Mouse (Mus musculus) kidney, postnatal 36 days (tissue): ENCODE data around the gene Slc7a4.

ENCODE experiments used
- DNase-seq, 2 experiments: peaks; one replicate each; pipeline ENCODE4 v3.0.0; 2021 to 2022; ENCODE audit warnings: mixed read lengths in 2 of 2

The Slc7a4 gene

DNA sequence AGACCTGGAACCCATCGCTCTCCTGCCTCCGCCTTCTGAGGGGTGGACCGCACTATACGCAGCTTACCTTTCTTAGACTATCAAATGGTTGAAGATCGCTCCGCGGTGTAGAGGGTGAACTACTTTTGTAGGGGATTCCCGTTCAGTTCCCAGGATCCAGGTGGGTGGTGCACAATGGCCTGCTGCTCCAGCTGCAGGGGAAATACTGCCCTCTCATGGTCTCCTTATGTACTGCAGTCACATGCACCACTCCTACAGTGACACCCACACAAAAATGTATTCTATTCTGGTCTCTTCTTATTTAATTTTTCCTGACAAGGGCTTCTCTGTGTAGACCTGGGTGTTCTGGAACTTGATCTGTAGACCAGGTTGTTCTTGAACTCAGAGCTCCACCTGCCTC lies at the start of gene Slc7a4:
Gene Slc7a4 (minus strand): TSS at position 151 of the 400 bp plus-strand sequence.
- DNase-seq, result peak in 1 of 2 experiments; percentile 53

GRCm38 (mm10) chr16:17632580-17632979 lies 49.6 kb upstream of the Slc7a4 start:
- no peak for DNase-seq

DNA sequence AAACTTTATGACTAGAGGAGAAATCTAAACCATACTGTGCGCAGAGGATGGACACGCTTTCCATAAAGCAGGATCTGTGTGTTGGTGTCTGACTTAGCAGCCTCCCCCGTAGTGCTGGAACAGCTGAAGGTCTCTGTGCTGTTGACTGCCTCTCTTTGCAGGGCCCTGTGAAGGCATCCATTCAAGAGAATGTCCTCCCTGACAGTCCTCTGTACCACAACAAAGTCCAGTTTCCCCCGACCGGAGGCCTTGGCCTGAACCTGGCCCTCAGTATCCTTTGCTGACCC lies 43.2 kb upstream of the Slc7a4 start:
- no peak for DNase-seq

GRCm38 (mm10) chr16:17625488-17626268 lies 42.7 kb upstream of the Slc7a4 start:
- DNase-seq, result peak in 1 of 2 experiments; percentile 13

DNA sequence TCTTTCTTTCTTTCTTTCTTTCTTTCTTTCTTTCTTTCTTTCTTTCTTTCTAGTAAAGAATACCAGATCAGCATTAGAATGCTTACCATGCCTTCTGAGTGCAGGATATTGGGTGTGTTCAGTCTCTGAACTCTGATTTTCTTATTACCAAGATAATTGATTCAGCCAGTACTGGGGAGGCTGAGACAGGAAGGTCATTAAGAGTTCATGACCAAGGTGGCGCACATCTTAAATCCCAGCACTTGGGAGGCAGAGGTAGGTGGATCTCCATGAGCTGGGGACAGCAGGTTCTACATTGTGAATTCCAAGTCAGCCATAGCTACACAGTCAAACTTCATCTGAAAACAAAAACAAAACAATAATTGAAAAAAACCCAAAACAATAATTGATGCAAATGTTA lies 38.9 kb upstream of the Slc7a4 start:
- DNase-seq, result no peak

DNA sequence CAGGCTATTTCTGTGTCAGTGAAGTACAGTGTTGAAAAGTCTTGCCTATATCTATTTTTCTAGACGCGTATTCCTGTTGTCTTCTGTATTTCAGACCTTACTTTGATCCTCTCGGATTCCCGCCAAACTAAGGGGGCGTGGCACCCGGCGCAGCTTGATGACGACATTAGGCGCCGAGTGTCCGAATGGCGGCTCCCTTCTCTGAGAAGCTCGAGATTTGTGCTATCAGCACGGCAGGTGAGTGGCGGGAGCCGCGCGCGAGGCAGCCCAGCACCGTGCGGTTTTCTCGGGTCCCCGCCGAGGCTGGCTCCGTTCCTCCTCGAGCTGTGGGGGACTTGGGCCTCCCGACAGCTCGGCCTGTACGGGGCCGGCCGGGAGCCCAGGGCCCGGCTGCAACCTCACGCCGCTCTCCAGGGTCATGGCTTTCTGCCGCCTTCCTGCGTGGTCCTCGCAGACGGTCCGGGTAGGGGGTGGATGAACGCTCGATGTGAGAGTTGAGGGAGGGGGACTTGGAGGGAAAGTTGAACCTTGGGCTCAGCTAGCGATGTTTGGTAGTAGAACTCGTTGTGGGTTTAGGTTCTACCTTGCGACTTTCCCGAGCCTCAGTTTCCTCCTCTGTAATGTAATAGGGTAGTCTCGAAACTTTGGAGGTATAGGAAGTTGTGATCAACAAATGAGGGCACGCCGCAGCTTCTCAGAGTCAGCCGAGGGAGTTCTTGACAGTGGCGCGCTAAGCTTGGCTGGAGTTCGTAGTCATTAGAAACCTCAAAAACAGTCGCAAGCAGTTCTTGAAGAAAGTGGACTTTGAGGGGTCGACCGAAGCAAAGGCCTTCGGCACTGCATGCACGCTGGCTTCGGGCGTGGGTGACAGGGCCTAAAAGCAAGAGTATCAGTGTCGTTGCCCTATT lies 36.4 kb upstream of the Slc7a4 start, which contains the start of gene Smpd4:
Gene Smpd4 (plus strand): TSS at position 157 of the 908 bp plus-strand sequence.
- peak; percentile 91 to 96 for DNase-seq

DNA sequence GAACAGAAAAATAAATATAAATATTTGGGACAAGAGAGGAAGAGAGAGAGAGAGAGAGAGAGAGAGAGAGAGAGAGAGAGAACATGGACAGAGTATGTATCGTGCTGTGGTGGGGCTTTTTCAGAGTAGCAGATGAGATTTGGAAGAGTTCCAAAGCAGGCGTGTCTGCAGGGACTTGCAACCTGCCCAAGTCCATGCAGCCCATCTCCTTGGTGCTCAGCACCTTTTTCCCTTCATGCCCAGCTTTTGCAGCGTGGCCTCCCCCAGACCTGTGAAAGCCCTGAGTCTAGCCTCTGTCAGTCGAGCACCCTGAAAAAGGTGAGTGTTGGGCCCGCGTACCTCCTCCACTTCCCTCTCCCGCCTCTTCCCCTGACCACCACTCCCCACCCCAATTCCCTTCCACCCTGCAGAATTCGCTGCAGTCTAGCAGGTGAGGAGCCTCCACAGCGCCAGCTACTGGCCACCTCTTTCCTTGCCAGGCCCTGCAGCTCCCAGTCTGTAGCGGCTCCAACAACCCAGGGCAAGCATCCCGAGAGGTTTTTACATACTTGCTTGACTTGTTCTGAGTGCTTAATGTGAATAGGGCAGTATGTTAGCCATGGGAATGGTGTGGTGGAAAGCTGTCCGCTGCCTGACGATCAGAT lies 35.0 kb upstream of the Slc7a4 start:
- DNase-seq, result peak; percentile 50 to 82

DNA sequence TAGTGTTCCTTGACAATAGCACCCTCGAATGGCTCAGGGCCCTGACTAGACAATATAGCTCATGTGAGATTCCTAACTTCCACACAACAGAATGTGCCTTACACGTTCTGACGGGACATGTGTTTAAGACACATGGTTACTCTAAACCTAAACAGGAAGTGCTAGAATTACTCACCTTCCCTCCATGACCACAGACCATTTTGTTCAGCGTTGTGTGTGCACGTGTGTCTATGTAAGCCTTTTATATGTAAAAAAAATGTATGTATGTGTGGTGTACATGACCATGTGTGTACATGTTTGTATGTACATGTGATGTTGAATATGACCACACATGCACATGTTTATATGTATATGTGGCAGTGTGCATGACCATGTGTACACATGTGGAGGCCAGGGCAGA lies 33.2 kb upstream of the Slc7a4 start:
- no peak for DNase-seq

DNA sequence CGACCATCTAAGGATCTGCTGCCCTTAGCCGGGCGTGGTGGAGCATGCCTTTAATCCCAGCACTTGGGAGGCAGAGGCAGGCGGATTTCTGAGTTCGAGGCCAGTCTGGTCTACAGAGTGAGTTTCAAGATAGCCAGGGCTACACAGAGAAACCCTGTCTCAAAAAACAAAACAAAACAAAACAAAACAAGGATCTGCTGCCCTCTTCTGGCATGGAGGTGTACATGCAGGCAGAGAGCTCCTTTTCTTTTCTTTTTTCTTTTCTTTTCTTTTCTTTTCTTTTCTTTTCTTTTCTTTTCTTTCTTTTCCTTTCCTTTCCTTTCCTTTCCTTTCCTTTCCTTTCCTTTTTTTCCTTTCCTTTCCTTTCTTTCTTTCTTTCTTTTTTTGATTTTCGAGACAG lies 31.7 kb upstream of the Slc7a4 start:
- DNase-seq, result peak in 1 of 2 experiments; percentile 17

DNA sequence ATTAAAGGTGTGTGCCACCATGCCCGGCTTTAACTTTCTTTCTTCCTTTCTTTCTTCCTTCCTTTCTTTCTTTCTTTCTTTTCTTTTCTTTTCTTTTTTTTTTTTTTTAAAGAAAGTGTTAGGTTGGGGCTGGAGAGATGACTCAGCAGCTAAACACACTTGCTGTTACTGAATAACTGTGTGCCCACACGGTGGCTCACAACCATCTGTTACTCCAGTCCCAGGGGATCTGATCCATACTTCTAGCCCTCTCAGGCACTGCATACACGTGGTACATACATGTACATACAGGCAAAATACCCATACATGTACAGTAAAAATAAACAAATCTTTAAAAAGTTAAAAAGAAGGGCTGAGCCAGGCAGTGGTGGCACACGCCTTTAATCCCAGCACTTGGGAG lies 28.4 kb upstream of the Slc7a4 start:
- DNase-seq, result no peak

DNA sequence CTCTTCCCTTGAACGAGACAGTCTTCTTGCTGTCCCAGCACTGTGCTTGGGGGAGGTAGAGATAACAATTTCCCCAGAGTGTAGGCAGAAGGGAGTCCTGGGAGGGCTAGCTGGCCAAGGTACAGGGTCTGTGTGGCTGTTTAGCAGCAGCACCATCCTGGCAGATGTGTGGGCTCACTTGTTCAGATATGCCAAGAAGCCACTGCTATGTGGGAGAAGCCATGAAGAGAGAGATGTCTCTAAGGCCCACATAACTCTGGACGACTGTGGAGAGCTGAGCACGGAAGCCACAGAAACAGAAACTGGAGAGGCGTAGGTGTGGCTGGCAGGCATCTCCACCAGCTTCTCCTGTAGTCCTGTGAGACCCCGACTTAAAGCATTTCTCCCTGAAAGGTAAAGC lies 22.7 kb upstream of the Slc7a4 start:
- no peak for DNase-seq

- DNase-seq, result no peak
Measured at GRCm38 (mm10) chr16:17604941-17605340, 21.9 kb upstream of the Slc7a4 start.

DNA sequence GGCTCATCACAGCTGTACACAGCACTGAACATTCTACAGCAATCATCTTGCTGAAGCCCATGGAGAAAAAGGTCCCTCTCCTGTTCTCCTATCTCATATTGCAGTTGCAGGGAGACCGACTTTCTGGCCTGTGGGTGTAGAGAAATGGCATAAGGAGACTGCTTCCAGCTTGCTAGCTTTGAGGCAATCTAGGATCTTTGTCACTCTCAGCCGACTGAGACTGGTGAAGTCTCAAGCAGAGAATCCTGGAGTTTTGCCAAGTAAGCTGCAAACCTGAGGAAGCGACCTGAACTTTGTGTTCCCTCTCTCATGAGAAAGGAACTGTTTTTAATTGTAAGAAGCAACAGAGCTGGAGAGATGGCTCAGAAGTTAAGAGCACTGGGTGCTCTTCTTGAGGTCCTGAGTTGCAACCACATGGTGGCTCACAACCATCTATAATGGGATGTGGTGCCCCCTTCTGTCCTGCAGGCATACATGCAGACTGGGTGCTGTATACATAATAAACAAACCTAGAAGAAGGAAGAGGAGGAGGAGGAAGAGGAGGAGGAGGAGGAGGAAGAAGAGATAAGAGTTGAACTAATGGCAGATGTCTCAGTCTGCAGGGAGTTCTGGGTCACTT lies 18.0 kb upstream of the Slc7a4 start:
- peak; percentile 6 to 10 for DNase-seq

DNA sequence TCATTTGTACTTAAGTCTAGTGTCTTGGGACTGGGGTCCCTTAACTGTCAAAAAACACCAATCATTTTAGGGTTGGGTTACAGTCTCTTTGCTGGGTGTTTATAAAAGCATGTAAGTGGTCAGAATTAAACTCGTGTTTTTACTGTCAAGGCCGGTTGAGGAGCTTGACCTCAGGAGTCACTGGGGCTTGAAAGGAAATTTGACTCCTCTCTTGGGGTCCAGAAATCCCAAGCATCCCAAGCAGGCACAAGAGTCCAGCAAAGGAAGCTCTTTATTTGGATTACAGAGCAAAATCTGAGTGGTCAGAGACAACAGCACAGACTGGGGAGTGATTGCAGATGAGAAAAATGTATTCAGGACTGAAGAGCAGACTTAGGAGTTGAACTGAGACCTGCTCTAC lies 7.7 kb upstream of the Slc7a4 start:
- DNase-seq, result no peak

- no peak for DNase-seq
Measured at GRCm38 (mm10) chr16:17584555-17584954, 1.5 kb upstream of the Slc7a4 start.

- no peak for DNase-seq
Measured at GRCm38 (mm10) chr16:17576825-17577215, 6.2 kb downstream of the Slc7a4 start.

- peak; percentile 81 to 90 for DNase-seq
Measured at GRCm38 (mm10) chr16:17575870-17576824, 6.9 kb downstream of the Slc7a4 start.

DNA sequence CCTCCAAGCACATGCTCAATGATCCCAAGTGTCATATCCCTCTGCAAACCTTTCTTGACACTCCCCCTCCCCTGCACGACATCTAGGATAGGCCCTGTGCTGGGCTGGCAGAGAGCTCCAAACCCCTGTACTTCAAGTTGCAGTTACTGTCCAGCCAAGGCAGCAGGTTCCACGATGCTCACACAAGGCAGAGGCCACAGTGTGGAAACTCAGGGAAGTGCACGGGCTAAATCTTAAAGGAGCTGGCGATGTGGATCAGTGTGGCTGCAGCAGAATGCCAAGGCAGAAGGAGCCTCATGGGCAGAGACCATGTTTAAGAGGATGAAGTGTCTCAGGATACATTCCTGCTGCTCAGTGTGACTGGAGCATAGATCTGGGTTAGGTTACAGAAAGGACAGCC lies 16.8 kb downstream of the Slc7a4 start:
- no peak for DNase-seq

- peak in 1 of 2 experiments; percentile 42 for DNase-seq
Measured at GRCm38 (mm10) chr16:17564771-17565170, 18.2 kb downstream of the Slc7a4 start.

GRCm38 (mm10) chr16:17564221-17564620 lies 18.8 kb downstream of the Slc7a4 start:
- no peak for DNase-seq

DNA sequence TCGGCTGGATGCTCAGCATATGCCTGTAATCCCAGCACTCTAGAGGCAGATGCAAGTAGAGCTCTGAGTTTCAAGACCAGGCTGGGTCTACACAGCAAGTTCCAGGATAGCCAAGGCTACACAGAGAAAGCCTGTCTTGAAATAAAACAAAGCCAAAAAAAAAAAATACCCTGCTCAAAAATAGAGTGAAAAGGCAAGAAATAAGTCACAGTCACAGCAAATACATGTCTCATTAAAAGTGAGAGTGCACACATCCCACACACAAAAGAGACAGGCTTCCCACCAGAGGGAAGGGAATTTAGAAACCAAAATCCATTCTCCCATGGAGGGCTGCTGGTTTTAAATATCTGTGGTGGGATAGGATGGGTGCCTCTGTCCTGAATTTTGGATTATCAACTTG lies 19.4 kb downstream of the Slc7a4 start:
- no peak for DNase-seq

GRCm38 (mm10) chr16:17561751-17562208 lies 21.2 kb downstream of the Slc7a4 start, which contains the start of gene P2rx6:
TSS of gene P2rx6 (plus strand) at chr16:17561885.
- DNase-seq, result peak; percentile 12 to 58
